Mouse (Mus musculus) neutrophil, adult 83 days (primary cell): Measurements from ENCODE around the gene Eci1. TPM values are rescaled to one million over a fixed set of nuclear protein-coding genes. Genes with fewer than 3 reads are reported as not detected.

Experiments
- total RNA-seq, 2 experiments: library from RNA; stranded (reverse); gene quantifications; one replicate each; pipeline ENCODE4 v1.2.4; 2023

Gene Eci1
- total RNA-seq: 10 to 100 TPM; 11.3 to 16.4 TPM

DNA sequence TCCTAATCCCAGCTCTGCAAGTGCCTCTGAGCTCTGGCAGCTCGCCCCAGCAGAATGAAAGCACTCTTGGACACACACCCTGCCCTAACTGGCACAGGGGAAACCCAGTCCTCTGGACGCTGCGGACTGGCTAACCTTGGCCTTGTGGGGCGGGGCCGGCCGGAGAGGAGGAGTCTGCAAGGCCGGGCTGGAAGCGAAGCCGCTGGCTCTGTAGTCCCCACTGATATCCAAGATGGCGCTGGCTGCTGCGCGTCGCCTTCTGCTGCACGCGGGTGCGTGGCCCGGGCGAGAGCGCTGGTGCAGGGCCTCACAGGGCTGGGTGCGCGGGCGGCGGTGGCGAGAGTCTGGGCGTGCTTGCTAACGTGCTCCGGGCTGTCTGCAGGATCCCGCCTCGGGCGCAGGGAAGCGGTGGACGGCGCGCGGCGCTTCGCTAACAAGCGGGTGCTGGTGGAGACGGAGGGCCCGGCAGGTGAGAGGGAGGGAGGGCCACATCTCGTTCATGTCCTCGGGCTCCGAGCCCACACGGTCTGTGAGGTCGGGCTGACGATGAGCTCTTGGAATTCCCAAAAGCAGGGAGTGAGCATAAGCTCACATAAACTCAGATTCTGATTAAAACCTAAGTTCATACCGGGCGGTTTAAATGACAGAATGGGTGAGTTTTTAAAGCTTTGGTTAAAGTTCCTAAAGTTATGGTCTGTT, at the start of gene Eci1:
Eci1 (plus strand) TSS at position 171 of the 699 bp plus-strand sequence.

DNA sequence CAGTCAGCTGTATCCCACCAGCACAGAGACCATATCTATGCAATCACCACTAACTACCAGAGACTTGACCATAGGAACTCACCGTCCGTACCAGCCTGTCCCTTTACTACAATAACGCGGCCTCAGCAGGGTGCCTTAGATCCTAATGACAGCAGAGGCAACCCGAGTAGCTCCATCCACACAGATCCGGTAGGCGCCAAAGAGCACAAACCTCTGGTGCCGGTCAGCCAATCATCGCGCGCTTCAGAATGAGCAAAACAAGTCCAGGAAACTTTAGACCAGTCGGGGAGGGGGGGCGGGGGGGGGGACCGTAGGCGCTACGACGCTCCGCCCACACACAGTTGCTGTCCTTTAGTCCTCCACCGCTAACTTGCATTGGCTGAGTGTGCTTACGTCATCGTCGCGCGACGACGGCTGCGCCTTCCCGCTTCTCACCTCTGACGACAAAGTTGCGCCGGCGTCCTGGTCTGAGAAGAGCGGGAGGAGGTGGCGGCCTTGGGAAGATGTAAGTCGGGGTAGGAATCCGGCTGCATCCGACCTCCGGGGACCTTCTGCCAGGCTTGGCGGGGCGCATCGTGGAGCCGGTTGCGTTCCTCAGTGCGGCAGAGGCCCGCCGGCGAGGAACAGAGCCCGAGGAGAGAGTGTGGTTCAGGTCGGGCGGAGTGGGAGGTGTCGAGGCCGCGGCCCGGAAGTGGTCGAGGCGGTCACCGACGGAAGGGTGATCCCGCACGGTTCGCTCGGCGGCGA, 12.0 kb upstream of the Eci1 start, which contains the start of gene Rnps1:
Rnps1 (plus strand) TSS at position 336 of the 747 bp plus-strand sequence.

GRCm38 (mm10) chr17:24442632-24443155, 16.3 kb downstream of the Eci1 start, which contains the start of gene Dnase1l2:
Gene Dnase1l2, minus strand, starts transcription at chr17:24443105.

DNA sequence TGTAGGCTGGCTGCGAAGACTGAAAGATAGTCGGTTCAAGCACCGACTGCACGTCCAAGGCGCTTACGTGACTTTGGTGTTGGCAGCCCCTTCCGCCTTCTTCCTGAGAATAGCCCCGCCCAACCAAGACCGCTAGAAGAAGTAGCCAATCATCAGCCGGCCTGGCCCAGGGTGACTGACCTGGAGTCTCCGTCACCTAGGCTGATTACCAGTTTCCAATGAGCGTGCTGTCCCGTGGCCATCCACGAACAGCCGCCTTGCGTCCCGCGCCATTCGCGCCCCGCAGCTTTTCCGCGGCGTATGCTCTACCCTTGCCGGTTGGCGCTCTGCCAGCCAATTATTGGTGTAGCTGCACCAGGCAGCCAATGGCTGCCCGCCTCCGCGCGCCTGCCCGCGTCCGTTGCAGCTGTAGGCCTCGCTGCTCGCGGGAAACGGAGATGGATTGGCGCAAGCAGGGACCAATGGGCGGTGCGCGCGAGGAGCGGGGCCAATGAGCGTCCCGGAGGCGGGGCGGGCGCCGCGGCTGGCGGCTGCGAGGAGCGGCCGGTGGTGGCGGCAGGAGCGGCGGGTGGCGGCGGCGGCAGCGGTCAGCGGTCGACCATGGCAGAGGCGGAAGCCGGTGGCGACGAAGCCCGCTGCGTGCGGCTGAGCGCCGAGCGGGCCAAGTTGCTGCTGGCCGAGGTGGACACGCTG, 43.6 kb downstream of the Eci1 start, which contains the start of the genes E4f1 and Pgp:
E4f1 (minus strand) TSS at position 404 of the 693 bp plus-strand sequence.
Pgp (plus strand) TSS at position 483 of the 693 bp plus-strand sequence.

DNA sequence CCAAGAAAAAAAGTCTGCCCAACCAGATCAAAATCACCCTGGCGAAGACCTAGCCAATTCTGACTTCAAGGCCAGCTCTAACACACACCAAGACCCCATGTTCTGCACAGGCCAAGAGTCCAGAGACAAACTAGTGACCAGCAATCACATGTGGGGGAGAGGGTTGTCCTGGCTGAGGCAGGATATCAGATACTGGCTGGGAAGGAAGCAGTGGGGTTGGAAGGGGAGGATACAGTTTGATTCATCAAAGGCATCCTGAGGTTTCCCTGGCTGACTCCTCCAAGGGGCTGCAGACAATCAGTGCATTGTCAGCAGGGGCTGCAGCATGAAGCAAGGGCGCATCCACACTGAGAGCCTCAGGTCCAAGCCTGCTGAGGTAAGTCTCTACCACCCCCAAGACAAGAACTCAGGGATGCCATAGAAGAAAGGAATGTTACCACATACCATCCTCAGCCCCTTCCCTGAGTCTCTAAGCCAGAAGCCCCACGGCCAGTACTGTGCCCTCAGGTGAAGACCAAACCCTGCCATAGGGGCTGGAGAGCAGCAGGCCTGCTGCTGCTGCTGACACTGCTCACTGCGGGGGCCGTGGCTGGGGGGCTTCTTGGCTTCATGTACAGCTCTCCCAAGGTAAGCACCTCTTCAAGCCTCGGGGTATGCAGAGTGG, 47.3 kb downstream of the Eci1 start, which contains the start of gene Bricd5:
Bricd5 (plus strand) TSS at position 273 of the 664 bp plus-strand sequence.

DNA sequence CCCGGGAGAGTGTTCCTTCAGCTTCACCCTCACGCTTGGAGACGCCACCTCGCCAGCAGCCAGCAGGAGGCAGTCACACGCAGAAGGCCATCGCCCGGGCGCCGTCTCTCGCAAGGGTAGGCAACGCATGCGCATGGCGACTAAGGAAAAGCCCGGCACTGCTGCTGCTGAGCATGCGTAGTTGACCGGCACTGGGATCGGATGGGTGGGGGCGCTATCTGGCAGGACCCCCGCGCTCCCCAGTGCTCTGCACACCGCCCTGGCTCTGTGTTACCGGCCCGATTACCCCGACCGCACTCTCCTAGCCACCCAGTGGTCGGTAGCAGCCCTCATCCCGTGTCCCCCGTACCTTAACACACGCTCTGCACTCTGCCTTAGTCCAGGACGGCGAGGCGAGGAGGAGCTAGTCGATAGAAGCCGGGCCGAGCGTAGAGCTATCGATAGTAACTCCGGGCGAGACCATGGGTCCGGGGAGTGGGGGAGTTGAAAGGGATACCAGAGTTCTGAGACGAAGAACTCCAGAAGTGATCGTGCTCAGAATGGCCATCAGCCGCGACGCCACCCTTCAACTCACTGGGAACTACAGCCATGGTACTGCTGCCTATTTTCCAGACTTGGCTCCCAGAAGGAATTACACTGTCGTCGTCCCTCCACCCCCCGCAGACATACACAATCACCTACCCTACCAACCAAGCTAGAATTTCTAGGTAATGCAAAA, 52.4 kb downstream of the Eci1 start, which contains the start of gene Mlst8:
Mlst8 (minus strand) TSS at position 416 of the 718 bp plus-strand sequence.

GRCm38 (mm10) chr17:24488186-24488661, 61.8 kb downstream of the Eci1 start, which contains the start of gene Caskin1:
Gene Caskin1, plus strand, starts transcription at chr17:24488601.

Other genes starting within 250 kb of the Eci1 start
- gene Tbc1d24, start 221.1 kb upstream of the Eci1 start, total RNA-seq: 10 to 100 TPM; 16.7 to 18.3 TPM
- under 1 TPM; 0.37 to 0.40 TPM for gene Ntn3, start 217.1 kb upstream of the Eci1 start, total RNA-seq
- 10 to 100 TPM; 10.3 to 11.3 TPM for gene Tedc2, start 205.8 kb upstream of the Eci1 start, total RNA-seq
- 10 to 100 TPM; 57.0 to 58.7 TPM for gene Ccnf, start 175.2 kb upstream of the Eci1 start, total RNA-seq
- under 1 TPM in 1 of 2 experiments, not detected in 1; 0.31 TPM for gene Abca17, start 75.6 kb upstream of the Eci1 start, total RNA-seq
- 10 to 100 TPM; 42.7 to 46.0 TPM for gene Abca3, start 74.7 kb upstream of the Eci1 start, total RNA-seq
- gene Rnps1, start 12.1 kb upstream of the Eci1 start, total RNA-seq: 10 to 100 TPM; 65.6 to 72.3 TPM
- 1 to 10 TPM; 2.8 to 3.4 TPM for gene Dnase1l2, start 16.5 kb downstream of the Eci1 start, total RNA-seq
- gene E4f1, start 43.7 kb downstream of the Eci1 start, total RNA-seq: 10 to 100 TPM; 35.8 to 38.2 TPM
- gene Pgp, start 43.8 kb downstream of the Eci1 start, total RNA-seq: 10 to 100 TPM; 29.7 to 33.2 TPM
- gene Bricd5, start 47.2 kb downstream of the Eci1 start, total RNA-seq: under 1 TPM in 1 of 2 experiments, not detected in 1; 0.35 TPM
- 10 to 100 TPM; 46.7 to 47.8 TPM for gene Mlst8, start 52.4 kb downstream of the Eci1 start, total RNA-seq
- not detected for gene Caskin1, start 62.0 kb downstream of the Eci1 start, total RNA-seq
- gene Traf7, start 101.3 kb downstream of the Eci1 start, total RNA-seq: 100 to 1,000 TPM; 130 to 144 TPM
- gene Rab26, start 107.6 kb downstream of the Eci1 start, total RNA-seq: 1 to 10 TPM in 1 of 2 experiments, under 1 TPM in 1; 0.42 to 1.2 TPM
- gene Pkd1, start 123.2 kb downstream of the Eci1 start, total RNA-seq: 10 to 100 TPM; 18.7 TPM
- 10 to 100 TPM; 40.6 to 46.9 TPM for gene Tsc2, start 206.0 kb downstream of the Eci1 start, total RNA-seq
- gene Nthl1, start 206.0 kb downstream of the Eci1 start, total RNA-seq: 1 to 10 TPM; 1.0 to 3.5 TPM
- 1 to 10 TPM; 2.0 to 2.9 TPM for gene Slc9a3r2, start 223.7 kb downstream of the Eci1 start, total RNA-seq
- gene Npw, start 231.8 kb downstream of the Eci1 start, total RNA-seq: not detected
- gene Zfp598, start 243.0 kb downstream of the Eci1 start, total RNA-seq: 10 to 100 TPM; 26.5 to 28.8 TPM